Mouse (Mus musculus) lung, postnatal 0 days (tissue): ENCODE measurements around the gene Olfr1411.

ENCODE experiments used
- CTCF ChIP-seq: IDR thresholded peaks from 2 replicates; pipeline ENCODE4 v1.5.1; 2016; ENCODE audit warnings: antibody characterized with exemption, mild to moderate bottlenecking
- EP300 ChIP-seq: IDR thresholded peaks from 2 replicates; pipeline ENCODE4 v1.6.1; 2016; ENCODE audit warnings: antibody characterized with exemption, mild to moderate bottlenecking, control low read depth

DNA sequence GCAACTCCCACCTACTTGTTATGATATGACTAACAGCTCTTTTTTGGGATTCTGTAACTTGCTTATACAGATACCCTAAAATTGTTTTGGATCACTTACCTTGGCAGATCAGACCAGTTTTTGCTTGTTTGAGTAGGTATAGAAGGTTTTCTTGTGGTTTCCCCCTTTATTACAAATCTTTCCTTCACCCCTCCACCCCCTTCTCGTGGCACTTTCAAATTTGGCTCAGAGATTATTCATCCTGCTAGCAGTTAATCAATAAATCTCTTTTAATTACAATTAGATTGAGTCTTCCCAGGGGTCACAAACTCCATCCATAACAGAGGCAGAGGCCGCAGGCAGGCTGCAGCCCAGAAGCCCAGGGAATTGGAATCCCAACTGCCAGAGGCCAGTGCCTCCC, 23.3 kb downstream of the Olfr1411 start, which contains the start of gene Olfr12:
- TF ChIP-seq CTCF (no peak), EP300 (no peak)
